Mouse (Mus musculus): ENCODE results near the gene Hist1h4h.

Hist1h4h gene

DNA sequence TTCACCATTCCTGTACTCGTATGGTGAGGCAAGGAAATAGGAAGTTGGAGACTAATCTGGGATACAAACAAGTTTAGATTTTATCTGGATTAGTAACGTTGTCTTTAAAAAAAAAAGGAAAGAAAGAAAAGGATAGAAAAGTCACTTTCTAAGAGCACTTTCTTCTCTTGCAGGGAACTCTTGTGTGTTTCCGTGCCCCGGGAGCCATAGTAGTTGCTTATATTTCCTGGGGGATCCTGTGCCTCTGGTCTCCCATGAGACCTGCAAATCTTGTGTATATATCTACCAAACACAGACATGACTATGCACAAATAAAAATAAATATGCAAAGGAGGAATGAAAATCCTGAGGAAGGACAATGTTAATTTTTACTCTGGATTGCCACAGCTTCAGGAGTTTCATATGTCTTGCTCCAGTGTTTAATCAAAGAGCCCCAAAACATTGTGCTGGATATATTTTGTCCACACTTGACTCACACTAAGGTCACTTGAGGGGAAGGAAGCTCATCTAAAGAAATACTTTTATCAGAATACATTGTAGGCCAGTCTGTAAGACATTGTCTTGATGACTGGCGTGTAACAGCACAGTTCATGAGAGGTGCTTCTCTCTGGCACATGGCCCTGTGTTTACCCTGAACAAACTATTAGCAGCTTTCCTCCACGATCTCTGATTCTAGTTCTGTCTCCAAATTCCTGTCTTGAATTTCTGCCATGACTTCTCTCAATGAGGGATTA, 46.2 kb downstream of the Hist1h4h start:
- peak; percentile 40 for DNase-seq (ENCODE audit: low read depth, low spot score)

DNA sequence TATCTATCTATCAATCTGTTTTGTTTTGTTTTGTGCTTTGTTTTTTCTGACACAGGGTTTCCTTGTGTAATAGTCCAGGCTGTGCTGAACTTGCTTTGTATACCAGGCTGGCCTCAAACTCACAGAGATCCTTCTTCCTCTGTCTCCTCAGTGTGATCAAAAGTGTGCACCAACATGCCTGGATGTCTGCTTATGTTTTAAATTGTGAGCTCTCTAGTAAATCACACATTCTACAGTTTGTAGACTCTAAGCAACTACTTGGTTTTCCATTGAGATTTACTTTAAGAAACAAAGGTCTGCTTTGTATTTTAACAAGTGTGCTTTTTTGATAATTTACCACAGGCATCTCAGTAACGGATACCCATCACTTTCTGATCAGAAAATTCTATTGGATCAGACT, 47.0 kb downstream of the Hist1h4h start:
- DNase-seq (ENCODE audit: low read depth, low spot score) = no peak

All from c-Kit-negative CD71-positive TER-119-positive erythroid progenitor cells, embryonic 14.5 days (primary cell).